Mouse (Mus musculus): ENCODE measurements around the gene Dtymk. TPM values are rescaled to one million over a fixed set of nuclear protein-coding genes. Genes with fewer than 3 reads are reported as not detected.
A peak's percentile ranks its signal among the peaks of the same experiment; 100 is the strongest.
"Not testable (repeated sequence)": the region's sequence is repeated elsewhere in the genome, so short reads cannot be mapped to it uniquely, and the experiment has no call there.

The Dtymk gene
- polyA plus RNA-seq, 1 experiment from 2014 or later, result 280 TPM

DNA sequence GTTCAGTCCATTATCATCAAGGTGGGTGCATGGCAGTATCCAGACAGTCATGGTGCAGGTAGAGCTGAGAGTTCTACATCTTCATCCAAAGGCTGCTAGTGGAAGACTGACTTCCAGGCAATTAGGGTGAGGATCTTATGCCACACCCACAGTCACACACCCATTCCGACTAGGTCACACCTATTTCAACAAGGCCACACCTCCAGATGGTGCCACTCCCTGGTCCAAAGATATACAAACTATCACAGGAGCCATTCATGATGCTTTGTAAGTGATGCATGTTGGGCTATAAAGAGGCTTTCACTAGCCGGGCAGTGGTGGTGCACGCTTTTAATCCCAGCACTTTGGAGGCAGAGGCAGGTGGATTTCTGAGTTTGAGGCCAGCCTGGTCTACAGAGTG lies 38.2 kb downstream of the Dtymk start:
- WGBS, result 80% methylated on average over 3 of the region's 3 CpGs

DNA sequence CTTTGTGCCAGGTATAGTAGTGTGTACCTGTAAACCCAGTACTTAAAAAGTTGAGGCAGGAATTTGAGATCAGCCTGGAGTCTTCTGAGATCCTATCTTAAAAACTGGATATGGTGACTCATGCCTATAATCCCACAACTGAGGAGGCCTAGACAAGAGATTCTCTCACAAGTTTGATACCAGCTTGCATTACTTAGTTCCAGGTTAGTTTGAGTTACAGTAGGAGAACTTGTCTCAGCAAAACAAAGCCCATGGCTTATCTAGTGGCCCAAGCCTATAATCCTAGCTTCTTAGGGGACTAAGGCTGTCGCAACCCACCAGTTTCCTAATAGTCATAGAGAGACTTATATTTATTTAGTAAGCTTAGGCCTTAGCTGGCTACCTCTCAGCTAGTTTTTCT lies 41.7 kb downstream of the Dtymk start:
- H3K4me1 ChIP-seq (ENCODE audit: control insufficient read depth, insufficient read depth, low read length), result 0 out of 2 replicates have a peak, but pooled peaks cover 2% of the 10 kb centered on the region
- 88% methylated on average over 1 of the region's 1 CpGs for WGBS
- H3K27ac ChIP-seq (ENCODE audit: low read length), result no peak overlapping the region
- H3K9ac ChIP-seq (replicated peaks; ENCODE audit: low read depth, low read length), result no peak overlapping the region
- H3K27me3 ChIP-seq (ENCODE audit: control insufficient read depth, insufficient read depth, low read length), result no peaks in the 10 kb centered on the region
- no peaks in the 10 kb centered on the region for H3K36me3 ChIP-seq (ENCODE audit: control insufficient read depth, insufficient read depth, low read length)
- no peak overlapping the region for H3K4me3 ChIP-seq (ENCODE audit: low read depth, low read length)
- no peaks in the 10 kb centered on the region for H3K9me3 ChIP-seq (ENCODE audit: control insufficient read depth, low read depth, low read length)
- ATAC-seq (ENCODE audit: insufficient number of reproducible peaks, insufficient read depth, low FRiP score, low read depth), result no peak
- no peak overlapping the region for H3K4me2 ChIP-seq (replicated peaks; ENCODE audit: low read depth, low read length)

More for the DNA sequence above, 38.2 kb downstream of the Dtymk start:
- not testable (repeated sequence) for ATAC-seq (ENCODE audit: insufficient number of reproducible peaks, insufficient read depth, low FRiP score, low read depth); H3K36me3 ChIP-seq (ENCODE audit: control insufficient read depth, insufficient read depth, low read length); H3K9me3 ChIP-seq (ENCODE audit: control insufficient read depth, low read depth, low read length); H3K9ac ChIP-seq (replicated peaks; ENCODE audit: low read depth, low read length); H3K4me3 ChIP-seq (ENCODE audit: low read depth, low read length); H3K4me1 ChIP-seq (ENCODE audit: control insufficient read depth, insufficient read depth, low read length); H3K27ac ChIP-seq (ENCODE audit: low read length); H3K4me2 ChIP-seq (replicated peaks; ENCODE audit: low read depth, low read length); H3K27me3 ChIP-seq (ENCODE audit: control insufficient read depth, insufficient read depth, low read length)

DNA sequence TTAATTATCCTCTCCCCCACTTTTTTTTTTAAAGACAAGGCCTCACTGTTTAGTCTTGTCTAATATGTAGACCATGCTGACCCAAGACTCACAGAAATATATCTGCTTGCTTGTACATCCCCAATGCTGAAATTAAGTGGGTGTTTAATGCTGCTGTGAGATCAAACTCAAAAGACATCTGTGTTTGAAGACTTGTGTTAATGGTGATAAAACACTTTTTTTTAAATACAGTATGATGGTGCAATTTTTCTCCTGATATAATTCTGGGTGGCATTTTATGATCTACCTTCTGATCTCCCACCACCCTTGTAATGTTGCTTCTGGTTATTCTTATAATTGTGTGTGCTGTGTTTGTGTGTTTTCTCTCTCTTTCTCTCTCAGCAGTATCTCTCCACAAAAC lies 45.6 kb downstream of the Dtymk start:
- no peak for ATAC-seq (ENCODE audit: insufficient number of reproducible peaks, insufficient read depth, low FRiP score, low read depth)
- Histone ChIP-seq H3K9me3 (ENCODE audit: control insufficient read depth, low read depth, low read length) (no peaks in the 10 kb centered on the region), H3K27me3 (ENCODE audit: control insufficient read depth, insufficient read depth, low read length) (no peaks in the 10 kb centered on the region), H3K27ac (ENCODE audit: low read length) (no peak overlapping the region), H3K4me2 (replicated peaks; ENCODE audit: low read depth, low read length) (no peak overlapping the region), H3K4me1 (ENCODE audit: control insufficient read depth, insufficient read depth, low read length) (peaks cover 6% of the 10 kb centered on the region; the same call in 1 of the 2 replicates), H3K4me3 (ENCODE audit: low read depth, low read length) (peak overlapping the region; percentile 98; the same call in 1 of the 2 replicates), H3K9ac (replicated peaks; ENCODE audit: low read depth, low read length) (no peak overlapping the region), H3K36me3 (ENCODE audit: control insufficient read depth, insufficient read depth, low read length) (no peaks in the 10 kb centered on the region)

DNA sequence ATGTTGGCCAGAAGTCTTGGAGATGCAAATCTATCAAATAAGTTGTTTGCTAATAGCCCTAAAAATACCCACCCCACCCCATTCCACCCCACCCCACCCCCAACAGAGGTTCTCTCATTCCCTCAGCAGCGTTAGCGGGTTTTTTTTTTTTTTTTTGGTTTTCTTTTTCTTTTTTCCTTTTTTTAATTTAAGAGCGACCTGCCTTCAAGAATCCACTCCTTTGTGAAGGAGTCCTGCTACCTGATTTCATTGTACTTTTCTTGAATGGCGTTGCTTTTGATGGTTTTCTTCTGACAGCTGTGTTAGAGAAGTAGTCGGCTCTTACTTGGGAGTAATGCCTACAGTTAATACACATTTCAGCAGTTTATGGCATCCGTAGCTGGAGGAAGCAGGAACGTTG lies 46.1 kb downstream of the Dtymk start:
- Histone ChIP-seq H3K4me2 (replicated peaks; ENCODE audit: low read depth, low read length) (peak overlapping the region; percentile 52), H3K9ac (replicated peaks; ENCODE audit: low read depth, low read length) (peak overlapping the region; percentile 68), H3K9me3 (ENCODE audit: control insufficient read depth, low read depth, low read length) (no peaks in the 10 kb centered on the region), H3K4me1 (ENCODE audit: control insufficient read depth, insufficient read depth, low read length) (peaks cover 6% of the 10 kb centered on the region; the same call in 1 of the 2 replicates), H3K27ac (ENCODE audit: low read length) (no peak overlapping the region), H3K36me3 (ENCODE audit: control insufficient read depth, insufficient read depth, low read length) (peaks cover under 1% of the 10 kb centered on the region; the same call in 1 of the 2 replicates), H3K4me3 (ENCODE audit: low read depth, low read length) (peak overlapping the region; percentile 98), H3K27me3 (ENCODE audit: control insufficient read depth, insufficient read depth, low read length) (no peaks in the 10 kb centered on the region)
- ATAC-seq (ENCODE audit: insufficient number of reproducible peaks, insufficient read depth, low FRiP score, low read depth), result no peak
- 24% methylated on average over 7 of the region's 7 CpGs for WGBS

DNA sequence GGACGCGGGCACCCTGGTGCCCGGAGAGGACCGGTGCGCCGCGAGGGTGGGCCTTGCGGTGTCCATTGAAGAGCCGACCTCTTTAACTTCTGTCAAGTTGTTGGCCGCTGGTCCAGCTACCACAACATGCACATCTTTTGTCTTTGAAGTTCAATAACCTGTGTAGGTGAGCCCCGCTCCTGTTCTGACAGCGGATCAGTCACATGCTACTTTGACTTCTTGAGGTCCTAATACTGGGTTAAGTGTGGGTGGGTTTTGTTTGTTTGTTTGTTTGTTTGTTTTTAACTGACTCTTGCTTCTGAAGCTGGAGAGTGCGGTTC lies 46.5 kb downstream of the Dtymk start:
- Histone ChIP-seq H3K27ac (ENCODE audit: low read length) (peak overlapping the region; percentile 89), H3K4me1 (ENCODE audit: control insufficient read depth, insufficient read depth, low read length) (peaks cover 6% of the 10 kb centered on the region; the same call in 1 of the 2 replicates), H3K27me3 (ENCODE audit: control insufficient read depth, insufficient read depth, low read length) (no peaks in the 10 kb centered on the region), H3K4me2 (replicated peaks; ENCODE audit: low read depth, low read length) (peak overlapping the region; percentile 52), H3K9ac (replicated peaks; ENCODE audit: low read depth, low read length) (peak overlapping the region; percentile 68), H3K4me3 (ENCODE audit: low read depth, low read length) (peak overlapping the region; percentile 98), H3K9me3 (ENCODE audit: control insufficient read depth, low read depth, low read length) (no peaks in the 10 kb centered on the region), H3K36me3 (ENCODE audit: control insufficient read depth, insufficient read depth, low read length) (peaks cover 4% of the 10 kb centered on the region)
- WGBS, result 1% methylated on average over 13 of the region's 13 CpGs
- ATAC-seq (ENCODE audit: insufficient number of reproducible peaks, insufficient read depth, low FRiP score, low read depth), result no peak

DNA sequence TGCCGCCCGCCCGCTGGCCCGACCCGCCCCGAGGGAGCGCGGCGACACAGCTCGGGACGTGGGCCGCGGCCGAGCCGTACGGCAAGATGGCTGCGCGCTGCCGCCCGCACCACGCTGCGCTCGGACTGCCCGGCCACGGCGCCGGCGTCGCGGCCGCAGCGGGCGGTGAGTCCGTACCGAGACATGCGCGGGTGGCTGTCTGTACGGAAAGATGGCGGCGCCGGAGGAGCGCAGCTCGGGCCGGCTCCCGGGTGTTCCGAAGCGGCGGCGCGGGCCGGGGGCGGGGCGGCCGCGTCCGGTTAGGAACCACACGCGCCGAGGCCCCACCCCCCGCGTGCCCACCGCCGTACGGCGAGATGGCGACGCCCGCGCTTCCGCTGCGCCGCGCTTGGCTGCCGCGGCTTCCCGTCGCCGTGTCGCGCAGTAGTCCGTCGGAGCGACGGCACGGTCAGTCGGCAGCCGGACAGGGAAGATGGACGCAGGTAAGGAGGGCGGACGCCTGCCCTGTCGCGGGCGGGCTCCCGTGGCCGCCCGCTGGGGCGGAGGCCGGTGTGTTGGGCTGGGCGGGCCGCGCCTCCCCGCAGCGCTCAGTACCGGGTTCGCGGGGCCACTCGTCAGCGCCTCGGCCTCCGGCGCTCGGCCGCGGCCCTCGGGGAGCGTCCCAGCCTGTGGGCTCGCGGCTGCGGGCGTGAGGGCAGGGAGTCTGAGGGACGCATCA lies 47.0 kb downstream of the Dtymk start, which contains the start of gene Thap4:
Thap4 (minus strand) TSS at position 292 of the 718 bp plus-strand sequence.
- peak within 1 kb of the TSS; percentile 98 for H3K4me3 ChIP-seq (ENCODE audit: low read depth, low read length)
- peak within 1 kb of the TSS; percentile 89 for H3K27ac ChIP-seq (ENCODE audit: low read length)
- H3K4me1 ChIP-seq (ENCODE audit: control insufficient read depth, insufficient read depth, low read length), result peaks cover 6% of the 10 kb centered on the region; the same call in 1 of the 2 replicates
- no peaks in the 10 kb centered on the region for H3K9me3 ChIP-seq (ENCODE audit: control insufficient read depth, low read depth, low read length)
- H3K27me3 ChIP-seq (ENCODE audit: control insufficient read depth, insufficient read depth, low read length), result no peaks in the 10 kb centered on the region
- WGBS, result under 1% methylated on average over 113 of the region's 121 CpGs
- H3K4me2 ChIP-seq (replicated peaks; ENCODE audit: low read depth, low read length), result peak within 1 kb of the TSS; percentile 63
- H3K9ac ChIP-seq (replicated peaks; ENCODE audit: low read depth, low read length), result peak within 1 kb of the TSS; percentile 68
- H3K36me3 ChIP-seq (ENCODE audit: control insufficient read depth, insufficient read depth, low read length), result peaks cover 9% of the 10 kb centered on the region
- ATAC-seq (ENCODE audit: insufficient number of reproducible peaks, insufficient read depth, low FRiP score, low read depth), result peak; percentile 91

DNA sequence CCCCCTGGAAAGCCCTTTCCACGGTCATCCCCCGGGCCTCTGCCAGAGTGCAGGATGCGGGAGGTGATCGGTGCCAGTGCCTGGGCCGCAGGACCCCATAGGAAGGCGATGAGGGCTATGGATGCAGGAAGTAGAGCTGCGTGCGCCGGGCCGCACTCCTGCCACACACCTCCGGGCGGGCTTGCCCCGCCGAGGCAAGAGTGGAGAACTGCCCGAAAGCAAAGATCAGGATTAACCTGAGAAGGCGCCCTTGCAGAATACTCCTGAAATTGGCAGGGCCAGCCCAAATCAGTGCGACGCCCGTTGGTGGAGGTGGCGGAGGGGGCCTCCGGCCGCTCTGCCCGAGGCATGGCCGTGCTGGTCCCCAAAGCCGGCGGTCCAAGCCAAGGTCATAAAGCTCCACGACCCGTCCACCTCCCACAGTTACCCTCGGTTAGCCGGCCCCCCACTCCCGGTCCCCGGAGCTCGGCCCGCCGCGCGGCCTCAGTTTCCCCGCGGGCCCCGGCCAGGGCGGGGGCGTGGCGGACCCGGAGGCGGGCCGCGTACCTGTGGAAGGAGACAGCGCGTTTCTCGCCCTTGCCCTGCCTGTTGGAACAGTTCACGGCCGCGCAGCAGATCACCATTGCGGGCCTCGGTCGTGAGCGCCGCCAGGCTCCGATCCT lies 47.7 kb downstream of the Dtymk start:
- H3K27ac ChIP-seq (ENCODE audit: low read length), result peak overlapping the region; percentile 89
- peak; percentile 23 for ATAC-seq (ENCODE audit: insufficient number of reproducible peaks, insufficient read depth, low FRiP score, low read depth)
- peaks cover 6% of the 10 kb centered on the region; the same call in 1 of the 2 replicates for H3K4me1 ChIP-seq (ENCODE audit: control insufficient read depth, insufficient read depth, low read length)
- WGBS, result under 1% methylated on average over 56 of the region's 59 CpGs
- peak overlapping the region; percentile 98 for H3K4me3 ChIP-seq (ENCODE audit: low read depth, low read length)
- no peaks in the 10 kb centered on the region for H3K9me3 ChIP-seq (ENCODE audit: control insufficient read depth, low read depth, low read length)
- H3K27me3 ChIP-seq (ENCODE audit: control insufficient read depth, insufficient read depth, low read length), result no peaks in the 10 kb centered on the region
- H3K9ac ChIP-seq (replicated peaks; ENCODE audit: low read depth, low read length), result peak overlapping the region; percentile 68
- peaks cover 16% of the 10 kb centered on the region for H3K36me3 ChIP-seq (ENCODE audit: control insufficient read depth, insufficient read depth, low read length)
- H3K4me2 ChIP-seq (replicated peaks; ENCODE audit: low read depth, low read length), result peak overlapping the region; percentile 63

DNA sequence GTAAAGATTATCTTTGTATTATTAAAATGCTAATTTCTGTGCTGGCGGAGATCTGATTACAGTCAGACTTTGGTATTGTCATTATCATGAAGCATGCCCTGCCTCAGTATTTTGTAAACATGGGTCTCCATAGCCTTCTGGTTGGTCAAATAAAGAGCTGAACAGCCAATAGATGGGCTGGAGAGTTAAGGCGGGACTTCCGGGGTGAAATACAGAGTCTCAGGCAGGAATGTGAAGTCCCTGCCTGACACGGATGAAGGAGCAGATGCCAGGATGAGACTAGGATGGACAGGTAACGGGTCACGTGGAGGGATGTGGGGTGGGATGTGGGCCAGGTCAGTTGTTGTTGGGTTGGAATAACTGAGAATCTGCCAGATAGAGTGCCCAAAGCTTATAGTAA lies 50.4 kb downstream of the Dtymk start, which contains the start of gene Atg4b:
Atg4b (plus strand) TSS at position 211 of the 400 bp plus-strand sequence.
- WGBS, result 85% methylated on average over 6 of the region's 6 CpGs
- H3K9me3 ChIP-seq (ENCODE audit: control insufficient read depth, low read depth, low read length), result no peaks in the 10 kb centered on the region
- H3K27me3 ChIP-seq (ENCODE audit: control insufficient read depth, insufficient read depth, low read length), result no peaks in the 10 kb centered on the region
- H3K4me1 ChIP-seq (ENCODE audit: control insufficient read depth, insufficient read depth, low read length), result peaks cover 6% of the 10 kb centered on the region; the same call in 1 of the 2 replicates
- H3K36me3 ChIP-seq (ENCODE audit: control insufficient read depth, insufficient read depth, low read length), result peaks cover 18% of the 10 kb centered on the region
- no peak within 1 kb of the TSS for H3K4me3 ChIP-seq (ENCODE audit: low read depth, low read length)
- H3K9ac ChIP-seq (replicated peaks; ENCODE audit: low read depth, low read length), result no peak within 1 kb of the TSS
- ATAC-seq (ENCODE audit: insufficient number of reproducible peaks, insufficient read depth, low FRiP score, low read depth), result no peak
- no peak within 1 kb of the TSS for H3K4me2 ChIP-seq (replicated peaks; ENCODE audit: low read depth, low read length)
- H3K27ac ChIP-seq (ENCODE audit: low read length), result no peak within 1 kb of the TSS
